Mouse (Mus musculus) erythroblast, embryonic 14.5 days (primary cell): ENCODE data around the gene Ap1m2.

Source experiments
- GATA1 ChIP-seq: IDR thresholded peaks from 2 replicates; pipeline ENCODE4 v1.6.1; 2012; ENCODE audit warnings: low read length, inconsistent platforms, mixed read lengths
- TAL1 ChIP-seq: IDR thresholded peaks from 3 replicates; pipeline ENCODE4 v1.6.1; 2012; ENCODE audit warnings: low read length, inconsistent platforms, mixed read lengths

- no peak for TF ChIP-seq GATA1
- TF ChIP-seq TAL1, result no peak
Measured at GRCm38 (mm10) chr9:21346627-21347365, 34.7 kb upstream of the Ap1m2 start.
